Mouse (Mus musculus): ENCODE data around the gene Irf2bp2. TPM values are rescaled to one million over a fixed set of nuclear protein-coding genes. Genes with fewer than 3 reads are reported as not detected.

The Irf2bp2 gene
- total RNA-seq, 1 experiment from 2014 or later, result 82.6 TPM

GRCm38 (mm10) chr8:126586599-126587577, 6.9 kb downstream of the Irf2bp2 start:
- no peak for DNase-seq

GRCm38 (mm10) chr8:126586101-126586500, 7.7 kb downstream of the Irf2bp2 start:
- no peak for DNase-seq

GRCm38 (mm10) chr8:126585561-126586031, 8.2 kb downstream of the Irf2bp2 start:
- DNase-seq, result no peak

GRCm38 (mm10) chr8:126584844-126585231, 8.9 kb downstream of the Irf2bp2 start:
- no peak for DNase-seq

- DNase-seq, result peak; percentile 83
These were observed 9.6 kb downstream of the Irf2bp2 start for GRCm38 (mm10) chr8:126583971-126584843.

GRCm38 (mm10) chr8:126583534-126583933, 10.3 kb downstream of the Irf2bp2 start:
- no peak for DNase-seq

GRCm38 (mm10) chr8:126583018-126583417, 10.8 kb downstream of the Irf2bp2 start:
- no peak for DNase-seq

- peak; percentile 83 for DNase-seq
These were observed 11.3 kb downstream of the Irf2bp2 start for GRCm38 (mm10) chr8:126582509-126582908.

- DNase-seq, result no peak
These were observed 12.1 kb downstream of the Irf2bp2 start for GRCm38 (mm10) chr8:126581662-126582061.

- DNase-seq, result no peak
These were observed 13.0 kb downstream of the Irf2bp2 start for GRCm38 (mm10) chr8:126580826-126581225.

GRCm38 (mm10) chr8:126580086-126580485, 13.7 kb downstream of the Irf2bp2 start:
- DNase-seq, result no peak

- DNase-seq, result no peak
These were observed 15.1 kb downstream of the Irf2bp2 start for GRCm38 (mm10) chr8:126578641-126579040.

- DNase-seq, result no peak
These were observed 16.9 kb downstream of the Irf2bp2 start for GRCm38 (mm10) chr8:126576919-126577318.

- no peak for DNase-seq
These were observed 17.7 kb downstream of the Irf2bp2 start for GRCm38 (mm10) chr8:126576086-126576485.

- DNase-seq, result peak; percentile 34
These were observed 18.7 kb downstream of the Irf2bp2 start for GRCm38 (mm10) chr8:126574882-126575637.

- DNase-seq, result no peak
These were observed 19.9 kb downstream of the Irf2bp2 start for GRCm38 (mm10) chr8:126573878-126574277.

- DNase-seq, result no peak
These were observed 20.6 kb downstream of the Irf2bp2 start for GRCm38 (mm10) chr8:126573079-126573694.

- no peak for DNase-seq
These were observed 22.6 kb downstream of the Irf2bp2 start for GRCm38 (mm10) chr8:126571065-126571660.

- DNase-seq, result no peak
These were observed 23.2 kb downstream of the Irf2bp2 start for GRCm38 (mm10) chr8:126570521-126571040.

- no peak for DNase-seq
These were observed 23.7 kb downstream of the Irf2bp2 start for GRCm38 (mm10) chr8:126570046-126570445.

GRCm38 (mm10) chr8:126569638-126570037, 24.1 kb downstream of the Irf2bp2 start:
- no peak for DNase-seq

Measured in adrenal gland, postnatal 25 days (tissue).